Mouse (Mus musculus) erythroblast, embryonic 14.5 days (primary cell): Measurements from ENCODE around the gene Selenow.

ENCODE experiments used
- GATA1 ChIP-seq: IDR thresholded peaks from 2 replicates; pipeline ENCODE4 v1.6.1; 2012; ENCODE audit warnings: low read length, inconsistent platforms, mixed read lengths
- TAL1 ChIP-seq: IDR thresholded peaks from 3 replicates; pipeline ENCODE4 v1.6.1; 2012; ENCODE audit warnings: low read length, inconsistent platforms, mixed read lengths

GRCm38 (mm10) chr7:15954978-15955443 is 32.8 kb upstream of the Selenow start:
- TF ChIP-seq GATA1 (no peak), TAL1 (no peak)
